Mouse (Mus musculus) right cerebral cortex, postnatal 4 days (tissue): ENCODE results near the gene Gcdh.

ENCODE experiments used
- DNase-seq: peaks from one replicate; pipeline ENCODE4 v3.0.0-alpha.2; 2022

Gcdh gene

DNA sequence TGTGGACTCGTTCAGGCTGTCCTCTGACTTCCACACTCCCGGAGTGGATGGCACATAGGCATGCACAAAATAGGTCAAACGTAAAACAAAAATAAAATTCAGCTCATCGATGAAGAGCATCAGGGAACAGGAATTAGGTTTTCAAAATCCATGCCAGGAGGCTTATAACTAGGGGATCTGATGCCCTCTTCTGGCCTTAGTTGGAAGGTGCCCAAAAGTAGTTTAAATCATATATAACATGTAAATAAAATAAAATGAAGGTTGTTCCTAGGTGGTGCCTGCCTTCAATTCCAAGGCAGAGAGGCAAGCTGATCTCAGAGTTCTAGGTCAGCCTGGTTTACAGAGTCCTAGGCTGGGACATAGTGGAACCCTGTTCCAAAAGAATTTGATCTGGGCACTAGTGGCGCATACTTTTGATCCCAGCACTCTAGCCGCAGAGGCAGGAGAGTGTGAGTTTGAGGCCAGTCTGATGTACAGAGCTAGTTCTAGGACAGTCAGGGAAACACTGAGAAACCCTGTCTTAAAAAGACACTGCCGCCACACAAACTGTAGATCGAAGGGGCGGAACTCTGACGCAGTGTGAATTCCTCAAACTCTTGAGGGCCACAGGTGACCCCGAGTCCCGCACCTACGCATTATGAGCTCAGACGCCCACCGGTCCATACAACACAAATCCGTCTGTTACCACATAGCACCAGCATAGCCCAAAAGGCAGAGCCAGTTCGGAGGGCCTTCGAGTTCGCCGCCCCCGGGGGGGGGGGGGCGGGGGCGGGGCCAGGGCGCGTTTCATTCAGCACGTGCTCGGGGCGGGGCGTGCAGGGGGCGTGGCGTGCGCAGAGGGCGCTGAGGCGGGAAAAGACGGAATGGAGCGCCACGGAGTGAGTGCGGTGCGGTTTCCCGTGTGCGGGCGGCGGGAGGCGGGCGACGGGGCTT lies 22.1 kb downstream of the Gcdh start, which contains the start of gene Syce2:
Gene Syce2 (plus strand): TSS at position 736 of the 933 bp plus-strand sequence.
- DNase-seq, result peak; percentile 80

DNA sequence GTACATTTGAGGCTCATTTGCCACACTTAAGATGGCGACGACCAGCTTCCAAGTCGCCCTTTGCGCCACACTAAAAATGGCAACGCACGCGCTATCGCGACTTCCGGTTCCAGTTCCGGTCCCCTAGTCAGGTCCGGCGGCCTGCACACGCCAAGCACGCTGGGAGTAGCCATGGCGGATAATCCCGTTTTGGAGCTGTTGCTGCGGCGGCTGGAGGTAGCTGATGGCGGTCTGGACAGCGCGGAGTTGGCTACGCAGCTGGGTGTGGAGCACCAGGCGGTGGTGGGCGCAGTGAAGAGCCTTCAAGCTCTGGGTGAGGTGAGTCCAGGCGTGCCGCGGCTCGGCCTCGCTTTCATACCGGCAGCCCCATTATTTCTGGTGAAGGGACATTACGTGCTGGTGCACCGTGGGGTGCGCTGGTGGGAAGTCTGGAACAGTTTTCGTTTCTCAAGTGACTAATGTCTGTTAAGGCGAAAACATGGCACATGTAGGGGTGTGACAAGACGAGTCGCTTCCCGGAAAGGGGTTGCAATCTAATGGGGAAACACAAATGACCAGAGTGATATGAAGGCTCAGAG lies 36.8 kb downstream of the Gcdh start, which contains the start of gene Farsa:
Gene Farsa (plus strand): TSS at position 126 of the 578 bp plus-strand sequence.
- peak; percentile 88 for DNase-seq

DNA sequence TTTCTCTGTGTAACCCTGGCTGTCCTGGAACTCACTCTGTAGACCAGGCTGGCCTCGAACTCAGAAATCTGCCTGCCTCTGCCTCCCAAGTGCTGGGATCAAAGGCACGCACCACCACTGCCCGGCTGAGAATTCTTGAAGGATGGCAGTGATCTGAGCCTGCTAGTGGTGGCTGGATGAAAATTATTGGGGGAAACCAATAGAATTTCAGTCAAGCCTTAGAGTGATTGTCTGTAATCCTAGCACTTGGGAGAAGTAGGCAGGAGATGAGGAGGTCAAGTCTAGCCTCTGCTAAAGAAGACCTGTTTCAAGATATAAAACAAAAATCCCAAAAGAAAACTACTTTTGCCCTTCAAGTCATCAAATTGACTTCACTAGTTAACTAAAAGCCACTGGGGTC lies 37.3 kb downstream of the Gcdh start:
- no peak for DNase-seq

DNA sequence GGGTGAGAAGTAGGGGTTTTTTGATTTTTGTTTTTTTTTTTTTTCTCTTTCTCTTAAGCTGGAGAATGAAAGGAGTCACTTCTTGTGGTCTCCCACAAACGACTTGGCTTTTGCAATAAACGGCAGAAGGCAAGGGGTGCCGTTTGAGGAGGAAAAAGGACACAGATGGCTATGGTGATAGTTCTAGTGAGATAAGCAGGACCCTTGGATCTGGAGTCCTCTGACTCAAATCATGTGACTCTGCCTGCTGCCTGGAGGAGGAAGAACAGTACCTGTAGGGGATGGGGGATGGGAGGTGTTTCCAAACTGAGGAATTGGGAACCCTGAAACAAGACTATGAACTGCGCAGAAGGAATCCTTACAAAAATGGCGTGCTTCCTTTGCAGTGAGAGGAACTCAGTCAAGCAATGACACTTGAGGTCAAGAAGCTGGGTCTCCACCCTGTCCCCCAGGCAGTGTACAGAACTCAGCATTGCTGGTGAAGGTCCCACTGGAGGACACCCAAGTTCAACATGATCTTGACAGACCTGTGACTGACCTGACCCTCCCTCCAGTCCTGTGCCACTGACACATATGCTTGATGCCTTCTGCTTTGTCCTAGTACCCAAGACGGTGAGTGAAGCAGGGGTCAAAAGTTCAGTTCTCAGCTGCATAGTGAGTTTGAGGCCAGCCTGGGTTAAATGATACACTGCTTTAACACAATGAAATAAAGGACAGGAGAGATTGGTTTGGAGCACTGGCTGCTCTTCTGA lies 45.9 kb downstream of the Gcdh start:
- no peak for DNase-seq

DNA sequence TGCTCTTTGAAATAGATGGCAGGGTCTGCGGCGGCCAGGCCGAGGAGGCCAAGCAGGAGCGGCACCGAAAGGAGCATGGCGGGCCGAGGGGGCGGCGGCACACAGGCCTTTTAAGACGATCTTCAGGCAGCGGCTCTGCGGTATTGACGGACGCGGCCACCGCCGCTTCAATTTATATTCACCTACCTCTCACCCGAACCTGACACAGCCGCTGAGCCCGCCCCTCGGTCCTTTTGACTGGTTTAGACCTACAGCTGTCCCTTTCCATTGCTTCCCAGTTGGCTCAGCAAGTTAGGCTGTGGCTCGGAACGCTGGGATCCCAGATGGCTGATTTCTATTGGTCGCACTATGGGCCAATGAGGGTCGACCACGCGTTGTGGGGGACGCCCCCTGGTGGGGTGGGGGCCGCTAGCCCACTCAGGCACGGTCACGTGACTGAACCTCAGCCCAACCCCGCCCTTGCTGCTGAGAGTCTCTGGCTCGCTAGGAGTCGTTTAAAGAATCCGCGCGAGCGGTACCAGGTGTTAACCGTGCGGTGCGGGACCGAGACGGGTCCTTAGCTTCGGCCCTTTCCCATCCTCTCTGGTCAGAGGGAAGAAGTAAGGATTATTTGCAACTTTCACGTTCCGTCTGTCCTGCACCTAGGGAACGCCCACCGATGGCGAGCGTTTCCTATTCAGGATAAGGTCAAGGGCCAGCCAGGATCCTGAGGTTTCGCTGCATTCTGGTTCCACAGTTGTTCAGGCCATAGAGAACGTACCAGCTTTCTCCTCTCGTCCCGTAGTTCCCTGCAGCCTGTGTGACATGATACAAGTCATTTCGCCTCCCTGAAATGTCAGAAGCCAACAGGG lies 46.8 kb downstream of the Gcdh start, which contains the start of gene Calr:
Gene Calr (minus strand): TSS at position 213 of the 851 bp plus-strand sequence.
- peak; percentile 99 for DNase-seq

DNA sequence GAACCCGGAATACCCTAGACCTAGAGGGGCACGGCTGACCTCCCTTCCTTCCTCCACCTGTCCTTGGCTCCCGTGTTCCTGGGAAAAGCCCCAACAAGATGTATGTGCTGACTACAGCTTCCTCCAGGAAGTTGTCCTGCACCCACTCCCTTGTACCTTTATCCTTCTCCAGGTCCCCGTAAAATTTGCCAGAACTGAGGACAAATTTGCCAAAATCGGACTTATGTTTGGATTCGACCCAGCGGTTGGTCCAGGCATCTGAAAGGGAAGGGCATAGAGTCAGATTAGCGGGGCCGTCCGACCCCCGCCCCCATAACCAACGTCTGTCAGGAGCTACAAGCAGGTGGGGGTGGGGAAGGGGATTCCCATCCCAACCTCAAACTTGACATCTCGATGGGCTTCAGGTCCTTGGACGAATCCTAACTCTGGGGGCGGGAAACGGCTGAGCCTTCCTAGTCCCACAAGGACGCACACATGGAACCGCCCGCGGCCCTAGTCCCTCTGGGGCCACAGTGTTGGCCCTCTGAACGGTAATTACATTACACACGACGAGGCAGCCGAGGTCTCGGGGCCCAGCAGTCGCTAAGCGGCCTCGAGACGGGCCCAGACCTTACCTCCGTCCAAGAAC lies 47.5 kb downstream of the Gcdh start:
- no peak for DNase-seq

DNA sequence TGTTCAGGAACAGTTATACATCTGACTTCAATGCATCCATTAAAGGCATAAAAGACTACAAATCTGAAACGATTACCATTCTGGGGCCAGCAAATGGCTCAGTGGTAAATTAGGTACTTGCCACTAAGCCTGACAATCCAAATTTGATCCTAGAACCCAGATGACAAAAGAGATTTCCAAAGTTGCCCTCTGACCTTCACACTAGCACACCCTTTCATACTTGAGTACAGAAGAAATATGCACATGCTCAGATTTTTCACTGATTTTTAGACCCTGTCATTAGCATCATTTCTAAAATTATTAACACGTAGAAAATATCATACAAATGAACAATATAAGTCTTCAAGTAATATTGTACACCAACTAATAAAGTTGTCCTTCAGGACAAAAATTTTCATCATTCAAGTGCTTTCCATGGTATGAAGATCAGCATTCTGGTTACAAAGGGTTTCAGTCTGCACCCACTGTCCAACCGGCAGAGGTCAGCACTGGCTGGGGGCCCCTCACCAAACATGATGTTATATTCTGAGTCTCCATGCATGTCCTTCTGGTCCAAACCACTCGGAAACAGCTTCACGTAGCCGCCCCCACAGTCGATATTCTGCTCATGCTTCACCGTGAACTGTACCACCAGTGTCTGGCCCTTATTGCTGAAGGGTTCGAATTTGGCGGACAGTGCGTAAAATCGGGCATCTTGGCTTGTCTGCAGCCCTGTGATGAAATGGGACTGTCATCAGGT lies 48.2 kb downstream of the Gcdh start:
- peak; percentile 43 for DNase-seq

DNA sequence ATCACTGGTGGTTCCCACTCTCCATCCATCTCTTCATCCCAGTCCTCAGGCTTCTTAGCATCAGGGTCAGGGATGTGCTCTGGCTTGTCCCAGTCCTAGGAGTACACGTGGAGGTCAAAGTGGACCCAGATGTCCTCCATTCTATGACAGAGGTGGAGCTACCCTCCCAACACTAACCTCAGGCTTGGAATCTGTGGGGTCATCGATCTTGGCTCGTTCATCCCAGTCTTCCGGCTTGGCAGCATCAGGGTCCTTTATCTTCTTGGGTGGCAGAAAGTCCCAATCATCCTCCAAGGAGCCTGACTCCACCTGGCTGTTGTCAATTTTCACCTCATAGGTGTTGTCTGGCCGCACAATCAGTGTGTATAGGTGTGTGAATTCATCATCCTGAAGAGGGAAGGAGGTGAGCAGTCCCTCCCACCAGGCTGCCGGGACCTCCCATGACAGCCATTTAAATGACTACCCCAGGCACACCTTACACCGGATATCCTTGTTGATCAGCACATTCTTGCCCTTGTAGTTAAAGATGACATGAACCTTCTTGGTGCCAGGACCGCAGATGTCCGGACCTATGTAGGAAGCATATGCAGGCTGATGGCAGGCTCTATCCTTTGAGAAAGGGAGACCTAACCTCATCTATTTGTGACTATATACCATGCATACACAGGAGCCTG lies 49.2 kb downstream of the Gcdh start:
- DNase-seq, result no peak

DNA sequence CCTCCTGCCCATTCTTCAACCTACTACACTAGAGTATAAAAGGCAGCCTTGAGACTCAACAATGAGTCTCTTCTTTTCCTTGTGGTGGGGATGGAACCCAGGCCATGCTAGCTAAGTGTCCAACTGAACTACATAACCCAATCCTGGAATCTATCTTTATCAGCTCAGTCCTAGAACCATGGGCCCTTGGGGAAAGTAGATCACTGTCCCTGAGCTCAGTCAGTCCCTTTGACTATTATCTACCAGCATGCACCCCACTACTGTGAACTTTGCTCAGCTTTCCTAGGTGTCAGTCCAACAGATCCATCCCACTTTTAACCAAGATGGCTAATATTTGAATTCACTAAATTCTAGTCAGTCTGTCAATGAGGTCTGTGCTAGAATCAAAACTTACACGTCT lies 52.2 kb downstream of the Gcdh start:
- DNase-seq, result no peak

DNA sequence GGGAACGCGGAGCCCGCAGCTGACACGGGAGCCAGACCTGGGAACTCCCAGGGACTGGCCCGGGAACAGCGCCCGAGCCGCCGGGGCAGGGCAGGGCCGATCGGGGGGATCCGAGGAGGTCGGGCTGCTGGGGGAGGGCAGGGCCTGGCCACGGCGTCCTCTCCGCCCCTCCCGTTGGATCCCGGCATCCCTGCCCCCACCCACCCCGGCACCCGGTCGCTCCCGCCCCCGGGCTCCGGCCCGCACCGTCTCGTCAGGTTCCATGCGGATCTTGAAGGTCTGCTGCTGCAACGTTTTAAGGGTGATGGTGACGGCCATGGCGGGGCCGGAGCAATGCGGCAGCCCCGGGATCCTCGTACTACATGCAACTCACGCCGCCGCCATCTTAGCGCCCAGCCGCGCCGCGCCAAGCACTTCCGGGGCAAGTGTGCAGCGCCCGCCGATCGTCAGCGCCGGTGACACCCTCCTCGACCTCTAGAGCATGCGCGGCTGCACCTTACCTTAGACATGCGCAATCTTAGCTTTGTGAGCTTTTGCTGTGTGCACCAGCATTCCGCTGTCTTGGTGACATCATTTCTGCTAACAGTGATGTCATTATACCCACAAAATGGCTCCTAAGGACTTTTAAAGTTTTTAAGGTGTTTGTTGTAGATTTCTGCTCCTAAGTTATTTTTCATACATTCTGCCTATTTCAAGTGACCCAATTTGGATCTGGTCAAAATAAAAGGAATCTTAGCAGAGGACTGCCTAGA lies 53.3 kb downstream of the Gcdh start, which contains the start of gene Rad23a:
Gene Rad23a (minus strand): TSS at position 418 of the 752 bp plus-strand sequence.
- DNase-seq, result peak; percentile 90

DNA sequence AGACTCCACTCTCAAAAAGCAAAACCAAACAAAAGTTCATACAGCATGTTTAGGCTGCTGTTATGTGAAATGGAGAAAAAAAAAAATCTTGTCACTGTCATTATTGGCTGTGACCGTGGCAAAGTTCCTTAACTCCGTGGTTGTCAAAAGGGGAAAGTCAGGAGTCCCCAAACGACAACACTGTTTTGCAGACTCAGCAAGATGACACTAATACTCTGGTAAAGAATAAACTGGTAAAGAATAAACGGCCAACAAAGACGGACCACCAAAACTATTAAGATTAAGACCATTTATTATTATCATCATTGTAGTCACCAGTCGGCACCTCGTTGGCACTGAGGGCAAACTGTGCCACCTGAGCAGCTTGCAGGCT lies 53.9 kb downstream of the Gcdh start:
- DNase-seq, result no peak

DNA sequence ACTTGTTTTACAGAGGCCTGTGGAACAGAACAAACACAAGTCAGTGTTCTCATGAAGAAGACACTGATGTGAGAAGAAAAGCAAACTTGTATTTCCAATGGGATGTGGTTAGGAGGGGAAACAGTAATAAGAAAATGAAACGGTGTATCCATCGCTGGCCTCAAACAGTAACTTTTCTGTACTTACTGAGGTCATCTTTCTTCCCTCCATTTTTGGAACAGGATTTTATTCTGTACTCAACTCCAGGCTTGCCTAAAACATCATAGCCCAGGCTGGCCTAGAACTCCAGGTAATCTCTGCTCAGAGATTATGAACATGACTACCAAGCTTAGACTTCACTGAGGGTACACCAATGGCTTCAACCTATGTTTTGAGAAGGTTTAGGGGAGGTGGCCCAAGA lies 54.3 kb downstream of the Gcdh start:
- no peak for DNase-seq

DNA sequence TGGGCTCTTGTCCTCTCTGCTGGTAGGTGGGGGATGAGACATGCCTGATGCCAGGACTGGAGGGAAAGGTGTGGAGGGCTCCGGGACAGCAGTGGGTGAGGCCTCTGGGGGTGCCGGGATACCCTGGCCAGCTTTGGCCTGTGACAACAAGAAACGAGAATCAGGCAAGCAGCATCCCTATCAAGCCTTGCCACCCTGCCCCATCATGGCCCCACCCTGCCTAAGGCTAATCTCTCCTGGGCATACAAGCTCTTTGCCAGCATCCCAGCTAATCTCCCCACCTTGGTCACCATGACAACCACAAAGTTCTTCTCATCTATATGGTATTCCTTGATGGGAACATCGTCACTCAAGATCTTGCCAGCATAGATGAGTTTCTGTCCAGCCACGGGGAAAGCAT lies 55.2 kb downstream of the Gcdh start:
- DNase-seq, result no peak

DNA sequence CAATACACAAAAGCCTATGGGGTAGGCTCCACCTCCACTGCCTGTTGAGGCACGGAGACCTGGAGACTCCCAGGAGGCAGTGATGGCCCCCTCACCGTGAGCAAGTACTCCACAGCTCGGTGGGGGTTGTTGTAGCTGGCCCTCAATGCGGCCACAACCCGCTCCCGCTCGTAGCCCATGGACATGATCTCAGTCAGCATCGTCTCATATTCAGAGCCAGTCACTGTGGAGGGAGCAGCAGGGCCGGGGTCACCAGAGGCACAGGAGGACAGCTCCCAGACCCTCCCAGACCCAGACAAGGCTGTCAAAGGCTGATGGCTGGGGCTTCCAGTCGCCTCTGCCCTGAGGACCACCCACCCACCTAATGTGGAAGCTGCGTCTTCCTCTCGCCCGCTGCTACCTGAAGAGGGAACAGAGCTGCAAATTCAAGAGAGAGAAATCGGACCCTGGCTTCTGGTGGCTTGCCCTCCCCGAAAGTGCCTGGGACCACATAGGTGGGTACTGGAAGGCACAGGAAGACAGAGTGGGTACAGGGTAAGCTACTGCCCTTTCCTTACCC lies 55.7 kb downstream of the Gcdh start:
- no peak for DNase-seq

DNA sequence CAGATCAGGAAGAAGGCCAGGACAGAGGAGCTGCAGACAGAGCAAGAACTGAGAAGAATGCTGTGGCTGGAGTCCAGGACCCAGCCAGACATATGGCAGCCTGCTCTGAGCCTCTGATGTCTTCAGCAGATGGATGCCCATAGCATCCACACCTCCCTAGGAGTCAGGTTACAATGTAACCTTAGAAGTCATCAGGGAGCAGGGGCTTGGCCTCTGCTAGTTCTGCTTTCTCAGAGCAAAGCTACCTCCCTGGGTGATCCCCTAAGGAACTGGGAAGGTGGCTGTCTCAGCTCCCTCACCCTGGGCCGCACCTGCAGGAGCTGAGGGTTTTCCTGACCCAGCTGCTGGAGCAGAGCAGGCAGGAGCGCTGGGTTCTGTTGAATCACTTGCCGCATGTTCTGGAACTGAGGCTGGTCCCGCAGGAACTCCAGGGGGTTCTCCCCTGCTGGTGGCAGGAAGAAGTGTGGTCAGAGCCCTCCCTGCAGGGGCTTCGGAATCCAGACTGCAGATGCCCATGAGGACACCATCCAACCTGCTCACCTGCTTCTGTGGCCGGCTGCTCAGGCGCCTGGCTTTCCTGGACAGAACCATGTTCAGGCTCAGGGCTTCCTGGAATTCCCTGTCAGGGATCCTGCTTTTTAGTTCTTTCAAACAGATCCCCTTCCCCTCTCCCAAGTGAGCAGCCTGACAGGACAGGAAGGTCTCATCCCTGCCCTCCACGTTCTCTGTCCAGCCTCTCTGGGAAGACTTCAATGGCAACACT lies 56.4 kb downstream of the Gcdh start:
- DNase-seq, result no peak
